Mouse (Mus musculus) heart, embryonic 11.5 days (tissue): ENCODE data around the gene Fam219a. TPM values are rescaled to one million over a fixed set of nuclear protein-coding genes. Genes with fewer than 3 reads are reported as not detected.

Experiments used
- ATAC-seq: fragments of 200-750 bp; cut with Nextera tagmentation; replicated peaks from 2 replicates; pipeline ENCODE4 v1.8.0; 2017; ENCODE audit warnings: moderate library complexity; ENCODE audit not compliant: insufficient number of reproducible peaks, low FRiP score, low TSS enrichment
- H3K27ac ChIP-seq: fragments of 300-500 bp; sonication (generic); 2 replicates; pipeline ENCODE4 v1.5.1; 2014; ENCODE audit warnings: mild to moderate bottlenecking, low read depth, low read length
- H3K27me3 ChIP-seq: fragments of 300-500 bp; sonication (generic); 2 replicates; pipeline ENCODE4 v1.6.1; 2014; ENCODE audit warnings: mild to moderate bottlenecking, low read length, mixed read lengths; ENCODE audit not compliant: control insufficient read depth, insufficient read depth
- H3K36me3 ChIP-seq: fragments of 300-500 bp; sonication (generic); 2 replicates; pipeline ENCODE4 v1.6.1; 2014; ENCODE audit warnings: mild to moderate bottlenecking, low read length, moderate library complexity, mixed read lengths; ENCODE audit not compliant: control insufficient read depth, insufficient read depth
- H3K4me1 ChIP-seq: fragments of 300-500 bp; sonication (generic); 2 replicates; pipeline ENCODE4 v1.6.1; 2014; ENCODE audit warnings: low read length; ENCODE audit not compliant: control insufficient read depth, insufficient read depth
- H3K4me2 ChIP-seq: fragments of 300-500 bp; sonication (generic); 2 replicates; pipeline ENCODE4 v1.6.1; 2014; ENCODE audit warnings: mild to moderate bottlenecking, moderate library complexity
- H3K4me3 ChIP-seq: fragments of 300-500 bp; sonication (generic); 2 replicates; pipeline ENCODE4 v1.5.1; 2014; ENCODE audit warnings: low read depth, low read length
- H3K9ac ChIP-seq: fragments of 300-500 bp; sonication (generic); 2 replicates; pipeline ENCODE4 v1.6.1; 2014; ENCODE audit warnings: mild to moderate bottlenecking, low read depth, low read length, moderate library complexity
- H3K9me3 ChIP-seq: fragments of 300-500 bp; sonication (generic); replicated peaks from 2 replicates; pipeline ENCODE4 v1.6.1; 2016; ENCODE audit warnings: low read length; ENCODE audit not compliant: control insufficient read depth
- WGBS: fragments of 180-500 bp; shearing (Covaris S2); extraction: QIAGEN DNeasy Blood & Tissue Kit; methylation state at CpG from one replicate; pipeline ENCODE4 v1.1.7; 2014; ENCODE audit not compliant: insufficient replicate concordance; 5-methylcytosine and 5-hydroxymethylcytosine counted together
- polyA plus RNA-seq: library from polyadenylated mRNA; unstranded; fragments of >200 nt; fragmentation: Nextera tagmentation; extraction: Ambion mirVana; gene quantifications from 2 replicates; pipeline ENCODE4 v1.2.1, GENCODE M21; 2014

The Fam219a gene
- polyA plus RNA-seq, 1 experiment from 2014 or later, result 1.8 TPM

DNA sequence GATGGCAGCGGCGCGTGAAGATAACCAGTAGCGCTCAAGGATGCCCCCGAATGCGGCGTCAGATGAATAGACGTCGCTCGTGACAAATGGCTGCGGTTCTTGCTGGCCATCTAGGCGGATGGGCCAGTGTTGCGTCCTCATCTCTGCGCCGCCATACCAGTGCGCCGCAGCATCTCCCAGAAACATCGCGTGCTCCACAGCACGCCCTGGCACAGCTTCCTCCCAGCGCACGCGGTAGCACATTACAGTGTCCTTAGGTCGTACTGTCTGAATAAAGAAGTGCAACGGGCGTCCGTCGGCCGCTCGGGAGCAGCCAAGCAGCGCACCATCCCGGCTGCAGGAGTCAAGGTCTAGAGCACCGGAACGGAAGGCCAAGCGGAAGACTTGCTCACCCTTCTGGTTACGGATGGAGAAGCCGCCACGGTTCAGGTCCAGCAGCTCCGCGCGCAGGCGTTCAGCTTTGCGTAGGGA is 70.4 kb downstream of the Fam219a start:
- H3K4me1 ChIP-seq, result peaks cover 23% of the 10 kb centered on the region
- no peak for ATAC-seq
- peak overlapping the region; percentile 72 for H3K4me2 ChIP-seq
- peaks cover 72% of the 10 kb centered on the region for H3K27me3 ChIP-seq
- H3K9ac ChIP-seq, result no peak overlapping the region
- no peak overlapping the region for H3K27ac ChIP-seq
- no peaks in the 10 kb centered on the region for H3K36me3 ChIP-seq
- no peaks in the 10 kb centered on the region for H3K9me3 ChIP-seq
- H3K4me3 ChIP-seq, result peak overlapping the region; percentile 43
- WGBS, result 3% methylated on average over 43 of the region's 43 CpGs

DNA sequence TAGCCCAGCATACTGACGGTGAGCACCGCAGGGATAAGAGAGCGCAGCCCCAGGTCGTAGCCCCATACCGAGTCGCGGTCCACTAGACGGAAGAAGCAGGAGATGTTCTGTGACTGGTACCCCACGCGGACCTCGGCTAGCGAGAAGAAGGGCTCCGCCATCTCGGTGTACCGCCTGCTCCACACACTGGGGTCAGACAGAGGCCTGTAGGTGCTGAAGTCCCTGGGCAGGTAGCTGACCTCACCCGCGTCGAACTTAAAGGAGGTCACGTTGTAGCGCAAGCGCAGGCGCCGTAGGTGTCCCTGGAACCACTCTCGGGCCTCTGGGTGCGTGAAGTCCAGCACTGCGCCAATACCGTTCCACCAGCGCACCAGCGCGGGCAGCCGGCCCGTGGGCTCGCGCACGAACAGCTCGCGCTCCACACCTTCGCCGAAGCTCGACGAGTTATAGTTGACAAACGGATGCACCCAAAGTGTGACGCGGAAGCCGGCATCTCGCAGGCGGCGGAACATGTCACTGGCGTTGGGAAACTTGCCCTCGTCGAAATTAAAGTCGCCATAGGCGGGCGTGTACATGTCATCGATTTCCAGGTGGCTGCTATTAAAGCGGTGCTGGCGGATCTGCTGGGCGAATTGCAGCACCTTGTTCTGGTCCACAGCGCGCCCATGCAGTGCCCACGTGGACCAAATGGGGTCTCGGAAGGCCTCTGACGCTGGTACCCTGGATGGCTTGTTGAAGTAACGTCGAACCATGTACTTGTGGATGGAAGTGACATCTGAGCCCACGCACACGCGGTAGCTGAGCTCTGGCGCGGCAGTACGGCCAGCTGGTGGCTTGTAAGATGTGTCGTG is 71.1 kb downstream of the Fam219a start:
- H3K4me1 ChIP-seq, result peaks cover 23% of the 10 kb centered on the region
- no peak for ATAC-seq
- peak overlapping the region; percentile 72 for H3K4me2 ChIP-seq
- H3K36me3 ChIP-seq, result no peaks in the 10 kb centered on the region
- H3K27me3 ChIP-seq, result peaks cover 72% of the 10 kb centered on the region
- peak overlapping the region; percentile 34; the same call in 1 of the 2 replicates for H3K9ac ChIP-seq
- H3K9me3 ChIP-seq, result no peaks in the 10 kb centered on the region
- WGBS, result 5% methylated on average over 72 of the region's 72 CpGs
- no peak overlapping the region for H3K27ac ChIP-seq
- H3K4me3 ChIP-seq, result peak overlapping the region; percentile 43

DNA sequence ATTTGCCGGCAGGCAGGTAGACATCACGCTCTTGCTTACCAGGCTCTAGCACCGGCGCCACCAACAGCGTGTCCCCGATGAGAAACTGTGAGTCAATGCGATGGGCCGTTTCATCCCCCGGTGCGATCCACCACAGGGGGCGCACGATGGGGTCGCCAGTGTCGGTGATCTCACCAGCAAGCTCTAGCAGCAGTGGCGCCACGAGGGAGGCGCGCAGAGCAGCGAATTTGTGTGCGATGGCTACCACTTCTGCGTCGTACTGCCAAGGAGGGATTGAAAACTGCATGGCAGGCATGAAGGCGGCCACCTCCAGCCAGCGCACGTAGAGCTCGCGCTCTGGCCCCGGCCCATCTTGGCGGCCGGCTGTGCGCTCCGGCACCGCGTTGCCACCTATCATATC is 71.8 kb downstream of the Fam219a start:
- Histone ChIP-seq H3K4me1 (peaks cover 22% of the 10 kb centered on the region), H3K36me3 (no peaks in the 10 kb centered on the region), H3K9ac (peak overlapping the region; percentile 34; the same call in 1 of the 2 replicates), H3K27me3 (peaks cover 72% of the 10 kb centered on the region), H3K4me2 (peak overlapping the region; percentile 72), H3K27ac (no peak overlapping the region), H3K4me3 (peak overlapping the region; percentile 43), H3K9me3 (no peaks in the 10 kb centered on the region)
- no peak for ATAC-seq
- under 1% methylated on average over 34 of the region's 34 CpGs for WGBS

DNA sequence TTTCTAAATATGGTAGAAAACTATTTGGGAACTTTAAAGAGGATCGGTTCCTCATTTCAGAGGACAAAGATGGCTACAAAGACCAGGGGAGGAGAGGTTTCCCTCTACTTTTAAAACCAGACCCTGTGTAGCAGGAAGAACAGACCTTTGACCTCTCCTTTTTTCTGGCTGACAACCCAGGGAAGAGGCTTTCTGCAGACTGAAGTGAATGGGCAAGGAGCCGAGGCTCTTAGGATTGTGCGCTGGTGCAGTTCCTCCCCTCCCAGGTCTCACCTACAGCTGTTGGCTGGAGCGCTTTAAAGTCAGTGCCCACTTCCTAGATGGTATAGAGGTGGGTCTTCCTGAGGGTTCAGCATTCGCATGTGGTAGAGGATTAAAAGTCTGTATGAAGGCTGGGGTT is 72.3 kb downstream of the Fam219a start:
- H3K4me2 ChIP-seq, result no peak overlapping the region
- no peak for ATAC-seq
- peaks cover 69% of the 10 kb centered on the region for H3K27me3 ChIP-seq
- no peak overlapping the region for H3K9ac ChIP-seq
- 54% methylated on average over 5 of the region's 5 CpGs for WGBS
- no peaks in the 10 kb centered on the region for H3K9me3 ChIP-seq
- H3K4me3 ChIP-seq, result no peak overlapping the region
- no peaks in the 10 kb centered on the region for H3K36me3 ChIP-seq
- H3K4me1 ChIP-seq, result peaks cover 17% of the 10 kb centered on the region
- no peak overlapping the region for H3K27ac ChIP-seq

DNA sequence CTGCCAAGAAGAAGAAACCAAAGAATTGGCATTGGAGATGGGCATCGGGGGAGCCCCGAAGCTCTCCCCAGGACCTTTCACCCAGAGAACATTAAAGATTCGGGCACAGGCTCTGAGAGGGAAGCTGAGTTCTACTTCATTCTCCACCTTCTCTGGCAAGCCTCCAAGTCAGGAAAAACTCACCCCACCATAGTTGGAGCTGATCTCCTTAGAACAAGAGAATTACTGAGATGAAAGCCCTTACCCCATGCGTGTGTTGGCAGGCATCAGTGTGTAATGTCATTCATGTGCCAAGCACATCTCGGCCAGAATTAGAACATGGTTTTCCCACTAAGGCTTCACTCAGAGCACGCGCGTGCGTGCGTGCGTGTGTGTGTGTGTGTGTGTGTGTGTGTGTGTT is 73.5 kb downstream of the Fam219a start:
- Histone ChIP-seq H3K9ac (no peak overlapping the region), H3K27ac (no peak overlapping the region), H3K36me3 (no peaks in the 10 kb centered on the region), H3K9me3 (no peaks in the 10 kb centered on the region), H3K27me3 (peaks cover 57% of the 10 kb centered on the region), H3K4me3 (no peak overlapping the region), H3K4me1 (peaks cover 16% of the 10 kb centered on the region; the same call in 1 of the 2 replicates), H3K4me2 (no peak overlapping the region)
- ATAC-seq, result no peak
- WGBS, result 86% methylated on average over 11 of the region's 11 CpGs

DNA sequence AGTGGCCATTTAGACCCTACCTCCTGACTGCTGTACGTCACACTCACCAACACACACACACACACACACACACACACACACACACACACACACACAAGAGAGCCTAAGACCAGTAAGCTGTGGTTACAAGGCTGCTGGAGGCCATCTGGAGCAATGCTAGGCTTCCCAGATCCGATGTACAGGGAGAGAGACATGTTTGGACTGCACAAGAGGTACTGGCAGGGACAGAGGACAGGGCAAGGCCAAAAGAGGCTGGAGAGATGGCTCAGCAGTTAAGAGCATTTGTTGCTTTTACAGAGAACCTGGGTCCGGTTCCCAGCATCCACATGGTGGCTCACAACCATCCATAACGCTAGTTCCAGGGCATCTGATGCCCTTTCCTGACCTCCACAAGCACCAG is 74.3 kb downstream of the Fam219a start:
- Histone ChIP-seq H3K9me3 (no peaks in the 10 kb centered on the region), H3K4me1 (peaks cover 16% of the 10 kb centered on the region; the same call in 1 of the 2 replicates), H3K4me3 (no peak overlapping the region), H3K4me2 (no peak overlapping the region), H3K9ac (no peak overlapping the region), H3K36me3 (no peaks in the 10 kb centered on the region), H3K27ac (no peak overlapping the region), H3K27me3 (peaks cover 49% of the 10 kb centered on the region)
- ATAC-seq, result no peak
- WGBS, result 57% methylated on average over 4 of the region's 4 CpGs

DNA sequence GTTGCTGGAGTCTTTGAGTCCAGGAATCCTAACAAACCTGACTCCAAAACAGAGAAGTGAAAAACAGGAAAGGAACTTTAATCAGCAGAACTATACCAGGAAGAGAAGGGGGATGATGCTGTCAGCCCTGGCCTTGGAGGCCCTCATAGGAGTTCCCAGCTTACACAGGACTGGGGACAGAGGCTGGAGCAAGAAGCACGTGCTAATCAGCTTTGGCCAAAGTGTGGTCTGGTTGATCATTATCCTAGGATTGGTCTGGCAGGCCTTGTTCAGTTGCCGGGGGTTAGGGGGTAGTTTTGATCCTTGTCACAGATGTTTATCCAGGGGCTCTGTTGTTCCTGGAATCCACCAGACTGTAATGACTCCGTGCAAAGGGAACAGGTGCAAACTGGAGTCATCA is 75.0 kb downstream of the Fam219a start:
- Histone ChIP-seq H3K9me3 (no peaks in the 10 kb centered on the region), H3K36me3 (no peaks in the 10 kb centered on the region), H3K27ac (no peak overlapping the region), H3K4me1 (peaks cover 16% of the 10 kb centered on the region; the same call in 1 of the 2 replicates), H3K4me2 (no peak overlapping the region), H3K4me3 (no peak overlapping the region), H3K9ac (no peak overlapping the region), H3K27me3 (peaks cover 42% of the 10 kb centered on the region)
- 38% methylated on average over 3 of the region's 3 CpGs for WGBS
- ATAC-seq, result no peak

DNA sequence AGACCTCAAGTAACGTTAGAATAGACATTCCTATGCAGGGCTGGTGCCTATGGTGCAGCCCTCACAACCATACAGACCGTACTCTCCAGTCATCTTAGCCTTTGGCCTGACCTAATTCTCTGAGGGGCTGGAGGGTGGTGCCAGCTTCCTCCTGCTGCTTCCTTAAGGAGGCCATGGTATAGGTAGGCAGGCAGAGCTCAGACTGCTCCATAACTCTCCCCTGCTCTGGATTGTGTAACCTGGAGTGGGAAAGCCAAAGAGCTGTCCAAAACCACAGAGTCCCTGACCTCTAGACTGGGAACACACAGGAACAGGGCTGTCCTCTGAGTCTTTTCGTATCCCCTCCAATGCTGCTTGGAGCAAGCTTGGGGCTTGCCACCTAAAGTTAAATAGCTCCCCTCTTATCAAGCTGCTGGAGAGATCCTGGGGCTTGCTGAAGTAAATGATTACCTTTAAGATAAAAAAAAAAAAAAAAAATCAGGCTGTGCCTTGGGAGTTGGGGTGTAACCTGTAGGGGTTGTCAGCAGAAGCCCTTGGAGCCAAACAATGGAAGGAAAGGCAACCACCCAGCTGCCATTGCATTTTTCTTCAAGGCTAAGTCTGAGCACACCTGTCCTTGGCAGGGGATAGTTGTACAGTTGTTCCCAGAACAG is 75.7 kb downstream of the Fam219a start:
- Histone ChIP-seq H3K4me2 (no peak overlapping the region), H3K27me3 (peaks cover 37% of the 10 kb centered on the region), H3K36me3 (no peaks in the 10 kb centered on the region), H3K4me1 (peaks cover 9% of the 10 kb centered on the region; the same call in 1 of the 2 replicates), H3K27ac (no peak overlapping the region), H3K4me3 (no peak overlapping the region), H3K9me3 (no peaks in the 10 kb centered on the region), H3K9ac (no peak overlapping the region)
- ATAC-seq, result no peak
- 82% methylated on average over 3 of the region's 3 CpGs for WGBS
